Mouse (Mus musculus) kidney, postnatal 0 days (tissue): ENCODE measurements around the gene Ppcs. TPM values are rescaled to one million over a fixed set of nuclear protein-coding genes. Genes with fewer than 3 reads are reported as not detected.

Source experiments
- ATAC-seq: fragments of 200-750 bp; cut with Nextera tagmentation; replicated peaks from 2 replicates; pipeline ENCODE4 v1.8.0; 2017; ENCODE audit warnings: low read depth, moderate number of reproducible peaks, moderate TSS enrichment, moderate library complexity; ENCODE audit not compliant: low FRiP score
- DNase-seq: peaks from one replicate; pipeline ENCODE4 v3.0.0-alpha.2; 2016; ENCODE audit warnings: low spot score
- H3K27ac ChIP-seq: fragments of 300-500 bp; sonication (generic); 2 replicates; pipeline ENCODE4 v1.5.1; 2014; ENCODE audit warnings: mild to moderate bottlenecking
- H3K27me3 ChIP-seq: fragments of 300-500 bp; sonication (generic); 2 replicates; pipeline ENCODE4 v1.6.1; 2014; ENCODE audit warnings: low read length, mixed read lengths; ENCODE audit not compliant: insufficient read depth
- H3K36me3 ChIP-seq: fragments of 300-500 bp; sonication (generic); 2 replicates; pipeline ENCODE4 v1.6.1; 2014; ENCODE audit warnings: low read length, mixed read lengths; ENCODE audit not compliant: insufficient read depth
- H3K4me1 ChIP-seq: fragments of 300-500 bp; sonication (generic); replicated peaks from 2 replicates; pipeline ENCODE4 v1.6.1; 2014; ENCODE audit warnings: antibody characterized with exemption, low read length, mixed read lengths; ENCODE audit not compliant: insufficient read depth
- H3K4me2 ChIP-seq: fragments of 300-500 bp; sonication (generic); 2 replicates; pipeline ENCODE4 v1.6.1; 2014; ENCODE audit warnings: mild to moderate bottlenecking, low read length, moderate library complexity, mixed read lengths
- H3K4me3 ChIP-seq: fragments of 300-500 bp; sonication (generic); replicated peaks from 2 replicates; pipeline ENCODE4 v1.5.1; 2014; ENCODE audit warnings: low read depth, low read length
- H3K9ac ChIP-seq: fragments of 300-500 bp; sonication (generic); 2 replicates; pipeline ENCODE4 v1.6.1; 2014; ENCODE audit warnings: low read depth, low read length
- H3K9me3 ChIP-seq: fragments of 300-500 bp; sonication (generic); replicated peaks from 2 replicates; pipeline ENCODE4 v1.6.1; 2016; ENCODE audit warnings: low read length, inconsistent platforms, mixed read lengths
- CTCF ChIP-seq: IDR thresholded peaks from 2 replicates; pipeline ENCODE4 v1.5.1; 2016; ENCODE audit warnings: antibody characterized with exemption, low read depth, mild to moderate bottlenecking, moderate library complexity
- WGBS: fragments of 180-500 bp; shearing (Covaris S2); extraction: QIAGEN DNeasy Blood & Tissue Kit; methylation state at CpG from one replicate; pipeline ENCODE4 v1.1.7; 2014; 5-methylcytosine and 5-hydroxymethylcytosine counted together
- polyA plus RNA-seq: library from polyadenylated mRNA; unstranded; fragments of >200 nt; fragmentation: Nextera tagmentation; extraction: Ambion mirVana; gene quantifications from 2 replicates; pipeline ENCODE4 v1.2.1, GENCODE M21; 2015

The Ppcs gene
- polyA plus RNA-seq, 1 experiment from 2014 or later, result 64.5 TPM

- no peak for TF ChIP-seq CTCF
- H3K27ac ChIP-seq, result no peak overlapping the region
These were observed 25.0 kb upstream of the Ppcs start for GRCm38 (mm10) chr4:119447261-119447660.

GRCm38 (mm10) chr4:119442539-119442938, 20.3 kb upstream of the Ppcs start:
- Histone ChIP-seq H3K27ac (no peak overlapping the region), H3K36me3 (no peaks in the 10 kb centered on the region), H3K27me3 (no peaks in the 10 kb centered on the region), H3K9ac (no peak overlapping the region), H3K4me1 (no peaks in the 10 kb centered on the region), H3K4me3 (no peak overlapping the region), H3K9me3 (no peaks in the 10 kb centered on the region), H3K4me2 (no peak overlapping the region)
- WGBS, result 21% methylated on average over 6 of the region's 6 CpGs
- TF ChIP-seq CTCF, result no peak
- DNase-seq, result peak; percentile 49
- no peak; the same call in 1 of the 2 replicates for ATAC-seq

More at GRCm38 (mm10) chr4:119447261-119447660, 25.0 kb upstream of the Ppcs start:
- H3K9me3 ChIP-seq, result no peaks in the 10 kb centered on the region
- WGBS, result 92% methylated on average over 6 of the region's 6 CpGs
- H3K4me2 ChIP-seq, result no peak overlapping the region
- no peaks in the 10 kb centered on the region for H3K4me1 ChIP-seq
- ATAC-seq, result no peak
- no peaks in the 10 kb centered on the region for H3K36me3 ChIP-seq
- no peak for DNase-seq
- no peaks in the 10 kb centered on the region for H3K27me3 ChIP-seq
- H3K4me3 ChIP-seq, result no peak overlapping the region
- no peak overlapping the region for H3K9ac ChIP-seq

- H3K27ac ChIP-seq, result no peak overlapping the region
These were observed 19.6 kb upstream of the Ppcs start for GRCm38 (mm10) chr4:119441836-119442235.

GRCm38 (mm10) chr4:119437936-119438335, 15.7 kb upstream of the Ppcs start:
- Histone ChIP-seq H3K9me3 (no peaks in the 10 kb centered on the region), H3K4me1 (no peaks in the 10 kb centered on the region), H3K9ac (no peak overlapping the region), H3K4me2 (no peak overlapping the region), H3K4me3 (no peak overlapping the region), H3K36me3 (no peaks in the 10 kb centered on the region), H3K27me3 (no peaks in the 10 kb centered on the region), H3K27ac (no peak overlapping the region)
- no peak for TF ChIP-seq CTCF
- DNase-seq (no peak), ATAC-seq (no peak)
- 90% methylated on average over 2 of the region's 2 CpGs for WGBS

More at GRCm38 (mm10) chr4:119441836-119442235, 19.6 kb upstream of the Ppcs start:
- TF ChIP-seq CTCF, result no peak
- WGBS, result 85% methylated on average over 4 of the region's 4 CpGs
- Histone ChIP-seq H3K9ac (no peak overlapping the region), H3K4me2 (no peak overlapping the region), H3K27me3 (no peaks in the 10 kb centered on the region), H3K4me1 (no peaks in the 10 kb centered on the region), H3K36me3 (no peaks in the 10 kb centered on the region), H3K4me3 (no peak overlapping the region), H3K9me3 (no peaks in the 10 kb centered on the region)
- DNase-seq (no peak), ATAC-seq (no peak)

- DNase-seq, result peak; percentile 50
- Histone ChIP-seq H3K4me3 (no peak overlapping the region), H3K9me3 (no peaks in the 10 kb centered on the region), H3K27ac (no peak overlapping the region), H3K27me3 (no peaks in the 10 kb centered on the region), H3K4me1 (no peaks in the 10 kb centered on the region), H3K4me2 (no peak overlapping the region), H3K9ac (no peak overlapping the region), H3K36me3 (no peaks in the 10 kb centered on the region)
- peak; percentile 69 for TF ChIP-seq CTCF
- ATAC-seq, result peak; percentile 54; the same call in 1 of the 2 replicates
- WGBS, result 24% methylated on average over 5 of the region's 5 CpGs
These were observed 8.5 kb upstream of the Ppcs start for GRCm38 (mm10) chr4:119430678-119431077.

GRCm38 (mm10) chr4:119427680-119428079, 5.5 kb upstream of the Ppcs start:
- Histone ChIP-seq H3K4me3 (no peak overlapping the region), H3K36me3 (no peaks in the 10 kb centered on the region), H3K4me2 (no peak overlapping the region), H3K9me3 (no peaks in the 10 kb centered on the region), H3K27ac (no peak overlapping the region), H3K4me1 (no peaks in the 10 kb centered on the region), H3K9ac (no peak overlapping the region), H3K27me3 (no peaks in the 10 kb centered on the region)
- WGBS, result 58% methylated on average over 2 of the region's 2 CpGs
- TF ChIP-seq CTCF, result no peak
- DNase-seq (no peak), ATAC-seq (no peak)

GRCm38 (mm10) chr4:119425601-119426000, 3.4 kb upstream of the Ppcs start:
- Histone ChIP-seq H3K4me3 (no peak overlapping the region), H3K9me3 (no peaks in the 10 kb centered on the region), H3K27me3 (no peaks in the 10 kb centered on the region), H3K4me2 (no peak overlapping the region), H3K9ac (no peak overlapping the region), H3K27ac (0 out of 2 replicates have a peak overlapping the region, but pooled peaks have one; percentile 9), H3K4me1 (peaks cover 9% of the 10 kb centered on the region; the same call in 1 of the 2 replicates), H3K36me3 (no peaks in the 10 kb centered on the region)
- no peak for DNase-seq
- no peak for ATAC-seq
- TF ChIP-seq CTCF, result no peak
- WGBS, result 23% methylated on average over 2 of the region's 2 CpGs
